Mouse (Mus musculus) megakaryocyte, embryonic 14.5 days (primary cell): Measurements from ENCODE around the gene Tmem80.

Experiments
- FLI1 ChIP-seq: IDR thresholded peaks from 2 replicates; pipeline ENCODE4 v1.6.1; 2012; ENCODE audit warnings: low read length, inconsistent platforms, mixed read lengths
- GATA1 ChIP-seq: IDR thresholded peaks from 3 replicates; pipeline ENCODE4 v1.6.1; 2012; ENCODE audit warnings: mixed read lengths, low read length, inconsistent platforms, borderline replicate concordance

GRCm38 (mm10) chr7:141355051-141355450 lies 27.5 kb downstream of the Tmem80 start:
- no peak for TF ChIP-seq GATA1
- no peak for TF ChIP-seq FLI1
